Mouse (Mus musculus): ENCODE results near the gene Gm20379. TPM values are rescaled to one million over a fixed set of nuclear protein-coding genes. Genes with fewer than 3 reads are reported as not detected.

The Gm20379 gene
- polyA plus RNA-seq, 1 experiment from 2014 or later: 0.24 TPM

GRCm38 (mm10) chr13:92326030-92326429, 20.2 kb downstream of the Gm20379 start:
- Histone ChIP-seq H3K27ac (ENCODE audit: low read depth, low read length) (no peak overlapping the region), H3K4me1 (ENCODE audit: control insufficient read depth, insufficient read depth, low read length) (no peaks in the 10 kb centered on the region), H3K4me3 (ENCODE audit: low read depth, low read length) (no peak overlapping the region), H3K27me3 (replicated peaks; ENCODE audit: control insufficient read depth, insufficient read depth, low read length) (no peaks in the 10 kb centered on the region), H3K4me2 (ENCODE audit: low read length) (no peak overlapping the region), H3K9ac (ENCODE audit: low read length) (no peak overlapping the region), H3K9me3 (replicated peaks; ENCODE audit: control insufficient read depth, low read length) (no peaks in the 10 kb centered on the region), H3K36me3 (ENCODE audit: control insufficient read depth, insufficient read depth, low read length) (0 out of 2 replicates have a peak, but pooled peaks cover 4% of the 10 kb centered on the region)
- ATAC-seq (no peak), DNase-seq (ENCODE audit: low spot score) (no peak)
- 81% methylated on average over 5 of the region's 5 CpGs for WGBS

- WGBS: 97% methylated on average over 2 of the region's 2 CpGs
These were observed 22.2 kb downstream of the Gm20379 start for GRCm38 (mm10) chr13:92328000-92328399.

GRCm38 (mm10) chr13:92330621-92331020, 24.8 kb downstream of the Gm20379 start:
- Histone ChIP-seq H3K27me3 (replicated peaks; ENCODE audit: control insufficient read depth, insufficient read depth, low read length) (no peaks in the 10 kb centered on the region), H3K4me2 (ENCODE audit: low read length) (no peak overlapping the region), H3K9me3 (replicated peaks; ENCODE audit: control insufficient read depth, low read length) (no peaks in the 10 kb centered on the region), H3K9ac (ENCODE audit: low read length) (no peak overlapping the region), H3K27ac (ENCODE audit: low read depth, low read length) (no peak overlapping the region), H3K36me3 (ENCODE audit: control insufficient read depth, insufficient read depth, low read length) (peaks cover 7% of the 10 kb centered on the region; the same call in 1 of the 2 replicates), H3K4me3 (ENCODE audit: low read depth, low read length) (no peak overlapping the region), H3K4me1 (ENCODE audit: control insufficient read depth, insufficient read depth, low read length) (no peaks in the 10 kb centered on the region)
- 96% methylated on average over 3 of the region's 3 CpGs for WGBS
- no peak for DNase-seq (ENCODE audit: low spot score)
- ATAC-seq: no peak

More at GRCm38 (mm10) chr13:92328000-92328399, 22.2 kb downstream of the Gm20379 start:
- Histone ChIP-seq H3K4me2 (ENCODE audit: low read length) (no peak overlapping the region), H3K4me1 (ENCODE audit: control insufficient read depth, insufficient read depth, low read length) (no peaks in the 10 kb centered on the region), H3K4me3 (ENCODE audit: low read depth, low read length) (no peak overlapping the region), H3K27ac (ENCODE audit: low read depth, low read length) (no peak overlapping the region), H3K9me3 (replicated peaks; ENCODE audit: control insufficient read depth, low read length) (no peaks in the 10 kb centered on the region), H3K27me3 (replicated peaks; ENCODE audit: control insufficient read depth, insufficient read depth, low read length) (no peaks in the 10 kb centered on the region), H3K36me3 (ENCODE audit: control insufficient read depth, insufficient read depth, low read length) (peaks cover 7% of the 10 kb centered on the region; the same call in 1 of the 2 replicates), H3K9ac (ENCODE audit: low read length) (no peak overlapping the region)
- ATAC-seq: no peak
- DNase-seq (ENCODE audit: low spot score): no peak

GRCm38 (mm10) chr13:92332103-92332879, 26.5 kb downstream of the Gm20379 start:
- Histone ChIP-seq H3K27ac (ENCODE audit: low read depth, low read length) (no peak overlapping the region), H3K36me3 (ENCODE audit: control insufficient read depth, insufficient read depth, low read length) (peaks cover 7% of the 10 kb centered on the region; the same call in 1 of the 2 replicates), H3K4me1 (ENCODE audit: control insufficient read depth, insufficient read depth, low read length) (no peaks in the 10 kb centered on the region), H3K4me3 (ENCODE audit: low read depth, low read length) (no peak overlapping the region), H3K9ac (ENCODE audit: low read length) (no peak overlapping the region), H3K27me3 (replicated peaks; ENCODE audit: control insufficient read depth, insufficient read depth, low read length) (no peaks in the 10 kb centered on the region), H3K9me3 (replicated peaks; ENCODE audit: control insufficient read depth, low read length) (no peaks in the 10 kb centered on the region), H3K4me2 (ENCODE audit: low read length) (no peak overlapping the region)
- DNase-seq (ENCODE audit: low spot score) (no peak), ATAC-seq (no peak)
- 76% methylated on average over 15 of the region's 15 CpGs for WGBS

GRCm38 (mm10) chr13:92336857-92337256, 31.1 kb downstream of the Gm20379 start:
- Histone ChIP-seq H3K4me3 (ENCODE audit: low read depth, low read length) (no peak overlapping the region), H3K9ac (ENCODE audit: low read length) (no peak overlapping the region), H3K27me3 (replicated peaks; ENCODE audit: control insufficient read depth, insufficient read depth, low read length) (no peaks in the 10 kb centered on the region), H3K4me2 (ENCODE audit: low read length) (no peak overlapping the region), H3K36me3 (ENCODE audit: control insufficient read depth, insufficient read depth, low read length) (peaks cover 7% of the 10 kb centered on the region; the same call in 1 of the 2 replicates), H3K4me1 (ENCODE audit: control insufficient read depth, insufficient read depth, low read length) (no peaks in the 10 kb centered on the region), H3K27ac (ENCODE audit: low read depth, low read length) (no peak overlapping the region), H3K9me3 (replicated peaks; ENCODE audit: control insufficient read depth, low read length) (no peaks in the 10 kb centered on the region)
- 95% methylated on average over 1 of the region's 1 CpGs for WGBS
- DNase-seq (ENCODE audit: low spot score) (no peak), ATAC-seq (no peak)

GRCm38 (mm10) chr13:92337773-92338462, 32.1 kb downstream of the Gm20379 start:
- H3K36me3 ChIP-seq (ENCODE audit: control insufficient read depth, insufficient read depth, low read length): peaks cover 15% of the 10 kb centered on the region
- WGBS: 87% methylated on average over 6 of the region's 6 CpGs
- peak; percentile 33 for DNase-seq (ENCODE audit: low spot score)
- H3K9me3 ChIP-seq (replicated peaks; ENCODE audit: control insufficient read depth, low read length): no peaks in the 10 kb centered on the region
- H3K27ac ChIP-seq (ENCODE audit: low read depth, low read length): no peak overlapping the region
- H3K4me2 ChIP-seq (ENCODE audit: low read length): no peak overlapping the region
- no peaks in the 10 kb centered on the region for H3K27me3 ChIP-seq (replicated peaks; ENCODE audit: control insufficient read depth, insufficient read depth, low read length)
- ATAC-seq: no peak
- no peak overlapping the region for H3K9ac ChIP-seq (ENCODE audit: low read length)
- no peak overlapping the region for H3K4me3 ChIP-seq (ENCODE audit: low read depth, low read length)
- H3K4me1 ChIP-seq (ENCODE audit: control insufficient read depth, insufficient read depth, low read length): no peaks in the 10 kb centered on the region

GRCm38 (mm10) chr13:92339787-92340186, 34.0 kb downstream of the Gm20379 start:
- H3K36me3 ChIP-seq (ENCODE audit: control insufficient read depth, insufficient read depth, low read length): peaks cover 34% of the 10 kb centered on the region
- no peak overlapping the region for H3K4me2 ChIP-seq (ENCODE audit: low read length)
- no peak for ATAC-seq
- WGBS: 90% methylated on average over 3 of the region's 3 CpGs
- H3K27ac ChIP-seq (ENCODE audit: low read depth, low read length): no peak overlapping the region
- H3K27me3 ChIP-seq (replicated peaks; ENCODE audit: control insufficient read depth, insufficient read depth, low read length): no peaks in the 10 kb centered on the region
- H3K4me1 ChIP-seq (ENCODE audit: control insufficient read depth, insufficient read depth, low read length): no peaks in the 10 kb centered on the region
- no peaks in the 10 kb centered on the region for H3K9me3 ChIP-seq (replicated peaks; ENCODE audit: control insufficient read depth, low read length)
- no peak overlapping the region for H3K9ac ChIP-seq (ENCODE audit: low read length)
- DNase-seq (ENCODE audit: low spot score): no peak
- H3K4me3 ChIP-seq (ENCODE audit: low read depth, low read length): no peak overlapping the region

GRCm38 (mm10) chr13:92344033-92344432, 38.3 kb downstream of the Gm20379 start:
- no peaks in the 10 kb centered on the region for H3K27me3 ChIP-seq (replicated peaks; ENCODE audit: control insufficient read depth, insufficient read depth, low read length)
- no peak overlapping the region for H3K9ac ChIP-seq (ENCODE audit: low read length)
- H3K9me3 ChIP-seq (replicated peaks; ENCODE audit: control insufficient read depth, low read length): no peaks in the 10 kb centered on the region
- no peak overlapping the region for H3K27ac ChIP-seq (ENCODE audit: low read depth, low read length)
- DNase-seq (ENCODE audit: low spot score): no peak
- H3K36me3 ChIP-seq (ENCODE audit: control insufficient read depth, insufficient read depth, low read length): peaks cover 59% of the 10 kb centered on the region
- no peak overlapping the region for H3K4me3 ChIP-seq (ENCODE audit: low read depth, low read length)
- H3K4me2 ChIP-seq (ENCODE audit: low read length): no peak overlapping the region
- no peak for ATAC-seq
- WGBS: 90% methylated on average over 8 of the region's 8 CpGs
- H3K4me1 ChIP-seq (ENCODE audit: control insufficient read depth, insufficient read depth, low read length): no peaks in the 10 kb centered on the region

GRCm38 (mm10) chr13:92346338-92346737, 40.6 kb downstream of the Gm20379 start:
- Histone ChIP-seq H3K4me2 (ENCODE audit: low read length) (no peak overlapping the region), H3K36me3 (ENCODE audit: control insufficient read depth, insufficient read depth, low read length) (peaks cover 59% of the 10 kb centered on the region), H3K9me3 (replicated peaks; ENCODE audit: control insufficient read depth, low read length) (no peaks in the 10 kb centered on the region), H3K27me3 (replicated peaks; ENCODE audit: control insufficient read depth, insufficient read depth, low read length) (no peaks in the 10 kb centered on the region), H3K9ac (ENCODE audit: low read length) (no peak overlapping the region), H3K4me1 (ENCODE audit: control insufficient read depth, insufficient read depth, low read length) (no peaks in the 10 kb centered on the region), H3K4me3 (ENCODE audit: low read depth, low read length) (no peak overlapping the region), H3K27ac (ENCODE audit: low read depth, low read length) (no peak overlapping the region)
- WGBS: 78% methylated on average over 5 of the region's 5 CpGs
- no peak for ATAC-seq
- DNase-seq (ENCODE audit: low spot score): no peak

Measured in forebrain, embryonic 14.5 days (tissue).